Mouse (Mus musculus) erythroblast, adult 5-6 weeks (primary cell): ENCODE measurements around the gene Mdm2. TPM values are rescaled to one million over a fixed set of nuclear protein-coding genes. Genes with fewer than 3 reads are reported as not detected.

ENCODE experiments used
- ATAC-seq: replicated peaks from 2 replicates; pipeline ENCODE4 v1.8.0; 2016; ENCODE audit warnings: moderate number of reproducible peaks, mild to moderate bottlenecking, moderate TSS enrichment, inconsistent platforms; ENCODE audit not compliant: poor library complexity, low FRiP score, severe bottlenecking
- total RNA-seq, 2 experiments: library from RNA; stranded (forward) in 1 of 2; stranded (reverse) in 1 of 2; fragments of 150-400 nt in 1 of 2; fragments of 200-764, 138-1000 nt in 1 of 2; gene quantifications; 2 replicates each; pipeline versions ENCODE4 v1.2.3 to v1.2.4; 2015 to 2017; ENCODE audit warnings: low replicate concordance in 2 of 2

Gene Mdm2
- total RNA-seq, 2 experiments from 2014 or later: 28.7 to 29.8 TPM

GRCm38 (mm10) chr10:117688204-117689151, 22.1 kb downstream of the Mdm2 start:
- peak; percentile 81 for ATAC-seq

GRCm38 (mm10) chr10:117687577-117687976, 23.0 kb downstream of the Mdm2 start:
- no peak for ATAC-seq

GRCm38 (mm10) chr10:117687018-117687417, 23.5 kb downstream of the Mdm2 start:
- no peak for ATAC-seq

GRCm38 (mm10) chr10:117685849-117686591, 24.5 kb downstream of the Mdm2 start:
- no peak for ATAC-seq

- ATAC-seq: no peak
Observed at GRCm38 (mm10) chr10:117685171-117685848, 25.2 kb downstream of the Mdm2 start.

- no peak for ATAC-seq
Observed at GRCm38 (mm10) chr10:117684298-117685170, 26.0 kb downstream of the Mdm2 start.

- no peak for ATAC-seq
Observed at GRCm38 (mm10) chr10:117683734-117684037, 26.9 kb downstream of the Mdm2 start.

- no peak for ATAC-seq
Observed at GRCm38 (mm10) chr10:117682858-117683733, 27.5 kb downstream of the Mdm2 start.

GRCm38 (mm10) chr10:117681999-117682857, 28.3 kb downstream of the Mdm2 start:
- ATAC-seq: no peak

GRCm38 (mm10) chr10:117681543-117681942, 29.0 kb downstream of the Mdm2 start:
- no peak for ATAC-seq

GRCm38 (mm10) chr10:117680868-117681513, 29.6 kb downstream of the Mdm2 start:
- no peak for ATAC-seq

- ATAC-seq: no peak
Observed at GRCm38 (mm10) chr10:117679963-117680473, 30.5 kb downstream of the Mdm2 start.

GRCm38 (mm10) chr10:117679029-117679686, 31.4 kb downstream of the Mdm2 start:
- no peak for ATAC-seq

GRCm38 (mm10) chr10:117678357-117678756, 32.2 kb downstream of the Mdm2 start:
- no peak for ATAC-seq

- ATAC-seq: no peak
Observed at GRCm38 (mm10) chr10:117677494-117678236, 32.9 kb downstream of the Mdm2 start.
